Mouse (Mus musculus) CH12.LX (cell line): ENCODE measurements around the gene Calm4.

Experiments used
- CTCF ChIP-seq, 2 experiments: IDR thresholded peaks in 1 of 2; conservative IDR thresholded peaks in 1 of 2; 2 replicates each; pipeline ENCODE4 v1.5.1; 2011 to 2012; ENCODE audit warnings: low read depth in 2 of 2, low read length in 2 of 2, improper control_type of control experiment in 1 of 2, inconsistent platforms in 1 of 2, mild to moderate bottlenecking in 1 of 2, moderate library complexity in 1 of 2
- EP300 ChIP-seq: IDR thresholded peaks from 2 replicates; pipeline ENCODE4 v1.6.1; 2011; ENCODE audit warnings: low read length, improper control_type of control experiment
- HCFC1 ChIP-seq: IDR thresholded peaks from 2 replicates; pipeline ENCODE4 v1.6.1; 2012; ENCODE audit warnings: low read depth, mild to moderate bottlenecking, inconsistent platforms, low read length, improper control_type of control experiment
- MEF2A ChIP-seq: IDR thresholded peaks from 2 replicates; pipeline ENCODE4 v1.6.1; 2014; ENCODE audit warnings: low read depth, mild to moderate bottlenecking, inconsistent platforms, low read length, improper control_type of control experiment, borderline replicate concordance
- NRF1 ChIP-seq: IDR thresholded peaks from 2 replicates; pipeline ENCODE4 v1.6.1; 2014; ENCODE audit warnings: low read depth, mild to moderate bottlenecking, inconsistent platforms, low read length, improper control_type of control experiment, moderate library complexity
- USF1 ChIP-seq: IDR thresholded peaks from 2 replicates; pipeline ENCODE4 v1.6.1; 2014; ENCODE audit warnings: low read depth, mild to moderate bottlenecking, inconsistent platforms, low read length, improper control_type of control experiment

- TF ChIP-seq CTCF (conservative IDR thresholded peaks at IDR 0.05 in 1 of 2, IDR thresholded peaks at IDR 0.05 in 1 of 2; ENCODE audit: low read depth in 2 of 2, low read length in 2 of 2) (no peak), NRF1 (no peak), MEF2A (no peak), EP300 (no peak), HCFC1 (no peak), USF1 (no peak)
Observed at GRCm38 (mm10) chr13:3798751-3799150, 38.8 kb upstream of the Calm4 start.
